Mouse (Mus musculus): Measurements from ENCODE around the gene Acadvl. TPM values are rescaled to one million over a fixed set of nuclear protein-coding genes. Genes with fewer than 3 reads are reported as not detected.

Gene Acadvl
- polyA plus RNA-seq, 1 experiment = 3.2 TPM

DNA sequence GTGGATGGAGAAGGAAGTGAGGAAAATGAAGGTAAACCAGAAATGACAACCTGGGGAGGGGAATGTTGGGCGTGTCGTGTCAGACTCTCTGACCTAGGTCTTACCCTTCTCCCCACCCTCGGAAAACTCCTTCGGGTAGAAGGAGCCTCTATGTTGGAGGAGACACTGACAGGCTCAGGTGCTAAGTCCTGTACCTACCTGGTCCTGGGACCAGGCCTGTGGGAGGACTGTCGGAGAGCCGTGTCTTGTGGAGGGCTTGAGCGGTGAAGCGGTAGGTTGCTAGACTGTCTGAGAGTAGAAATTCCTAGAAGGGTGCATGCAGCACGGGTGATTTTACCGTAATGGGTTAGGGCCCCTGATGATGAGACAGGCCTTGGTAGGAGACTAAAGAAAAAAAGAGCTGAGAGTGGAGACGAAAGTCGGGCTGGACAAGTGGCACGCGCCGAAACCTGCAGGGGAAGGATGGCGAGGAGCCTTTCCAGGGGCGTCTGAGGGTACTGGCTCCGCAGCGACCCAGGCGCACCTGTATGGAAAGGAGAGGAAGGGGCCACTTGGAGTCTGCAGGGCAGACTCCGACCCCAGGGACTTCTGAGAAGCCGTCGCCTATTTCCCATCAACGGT lies 50.5 kb downstream of the Acadvl start, which contains the start of gene Cldn7:
Gene Cldn7 (plus strand): TSS at position 130 of the 621 bp plus-strand sequence.
- H3K27me3 ChIP-seq (ENCODE audit: control insufficient read depth) = peaks cover 84% of the 10 kb centered on the region

GRCm38 (mm10) chr11:69961841-69962240 lies 53.4 kb downstream of the Acadvl start:
- Histone ChIP-seq H3K4me1 (ENCODE audit: control insufficient read depth) (peaks cover 16% of the 10 kb centered on the region), H3K27me3 (ENCODE audit: control insufficient read depth) (peaks cover 95% of the 10 kb centered on the region), H3K4me3 (replicated peaks) (no peak overlapping the region), H3K36me3 (ENCODE audit: control insufficient read depth) (no peaks in the 10 kb centered on the region), H3K9me3 (ENCODE audit: control insufficient read depth, low read length) (peaks cover 25% of the 10 kb centered on the region)
- TF ChIP-seq GATA1 (IDR thresholded peaks at IDR 0.05; ENCODE audit: low read length) = no peak
- no peak for TF ChIP-seq TAL1 (IDR thresholded peaks at IDR 0.05; ENCODE audit: low read length)

More for the DNA sequence above, 50.5 kb downstream of the Acadvl start, which contains the start of gene Cldn7:
- Histone ChIP-seq H3K9me3 (ENCODE audit: control insufficient read depth, low read length) (peaks cover 27% of the 10 kb centered on the region), H3K4me1 (ENCODE audit: control insufficient read depth) (peaks cover 17% of the 10 kb centered on the region), H3K4me3 (replicated peaks) (no peak within 1 kb of the TSS), H3K36me3 (ENCODE audit: control insufficient read depth) (peaks cover 20% of the 10 kb centered on the region)
- no peak for TF ChIP-seq GATA1 (IDR thresholded peaks at IDR 0.05; ENCODE audit: low read length)

DNA sequence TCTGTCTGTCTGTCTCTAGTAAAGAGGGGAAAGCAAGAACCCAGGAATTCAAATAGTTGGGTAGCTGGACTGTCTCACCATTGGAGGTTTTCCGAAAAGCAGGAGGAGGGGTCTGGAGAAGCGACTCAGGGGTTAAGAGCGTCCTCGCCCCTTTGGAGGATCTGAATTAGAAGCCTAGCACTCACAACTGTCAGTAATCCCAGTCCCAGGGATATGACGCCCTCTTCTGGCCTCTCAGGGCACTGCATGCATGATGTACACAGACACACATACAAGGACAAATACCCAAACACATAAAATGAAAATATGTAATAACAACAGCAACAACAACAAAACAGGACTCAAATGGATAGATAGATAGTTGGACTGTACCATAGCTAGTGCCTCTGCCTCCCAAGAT lies 54.6 kb downstream of the Acadvl start:
- Histone ChIP-seq H3K4me3 (replicated peaks) (no peak overlapping the region), H3K9me3 (ENCODE audit: control insufficient read depth, low read length) (peaks cover 15% of the 10 kb centered on the region), H3K4me1 (ENCODE audit: control insufficient read depth) (peaks cover 4% of the 10 kb centered on the region), H3K27me3 (ENCODE audit: control insufficient read depth) (peaks cover 95% of the 10 kb centered on the region), H3K36me3 (ENCODE audit: control insufficient read depth) (no peaks in the 10 kb centered on the region)
- no peak for TF ChIP-seq GATA1 (IDR thresholded peaks at IDR 0.05; ENCODE audit: low read length)
- no peak for TF ChIP-seq TAL1 (IDR thresholded peaks at IDR 0.05; ENCODE audit: low read length)

Other genes starting within 250 kb of the Acadvl start
- 0.07 and 0.33 TPM in 2 replicates for gene Zbtb4, start 249.5 kb downstream of the Acadvl start, polyA plus RNA-seq (2012)
- gene Chrnb1, start 219.5 kb downstream of the Acadvl start, polyA plus RNA-seq (2012) = not detected in 2 replicates
- gene Fgf11, start 213.6 kb downstream of the Acadvl start, polyA plus RNA-seq (2012) = 0.01 TPM in 1 of 2 replicates, not detected in the other
- 0.05 TPM in 1 of 2 replicates, not detected in the other for gene Tmem102, start 209.8 kb downstream of the Acadvl start, polyA plus RNA-seq (2012)
- gene Gm39566, start 200.1 kb downstream of the Acadvl start, polyA plus RNA-seq (2012) = not detected in 2 replicates
- gene Spem2, start 196.9 kb downstream of the Acadvl start, polyA plus RNA-seq (2012) = not detected in 2 replicates
- not detected in 2 replicates for gene Spem1, start 193.2 kb downstream of the Acadvl start, polyA plus RNA-seq (2012)
- 0.13 and 0.16 TPM in 2 replicates for gene Nlgn2, start 177.6 kb downstream of the Acadvl start, polyA plus RNA-seq (2012)
- 204 and 212 TPM in 2 replicates for gene Tmem256, start 176.9 kb downstream of the Acadvl start, polyA plus RNA-seq (2012)
- 3.6 and 4.4 TPM in 2 replicates for gene Plscr3, start 169.0 kb downstream of the Acadvl start, polyA plus RNA-seq (2012)
- gene Tnk1, start 156.7 kb downstream of the Acadvl start, polyA plus RNA-seq (2012) = 0.94 and 1.1 TPM in 2 replicates
- gene Tmem95, start 137.4 kb downstream of the Acadvl start, polyA plus RNA-seq (2012) = not detected in 2 replicates
- gene Kctd11, start 134.0 kb downstream of the Acadvl start, polyA plus RNA-seq (2012) = 0.02 and 0.08 TPM in 2 replicates
- gene Acap1, start 119.9 kb downstream of the Acadvl start, polyA plus RNA-seq (2012) = 0.23 and 0.37 TPM in 2 replicates
- 0.14 and 0.18 TPM in 2 replicates for gene 2810408A11Rik, start 114.4 kb downstream of the Acadvl start, polyA plus RNA-seq (2012)
- gene Neurl4, start 114.3 kb downstream of the Acadvl start, polyA plus RNA-seq (2012) = 5.0 and 5.1 TPM in 2 replicates
- 90.4 and 109 TPM in 2 replicates for gene Gps2, start 101.5 kb downstream of the Acadvl start, polyA plus RNA-seq (2012)
- 295 and 310 TPM in 2 replicates for gene Eif5a, start 93.5 kb downstream of the Acadvl start, polyA plus RNA-seq (2012)
- gene Ybx2, start 79.6 kb downstream of the Acadvl start, polyA plus RNA-seq (2012) = 0.29 and 0.38 TPM in 2 replicates
- gene Slc2a4, start 67.2 kb downstream of the Acadvl start, polyA plus RNA-seq (2012) = 6.0 and 7.7 TPM in 2 replicates
- not detected in 2 replicates for gene Cldn7, start 50.6 kb downstream of the Acadvl start, polyA plus RNA-seq (2012)
- gene Ctdnep1, start 34.3 kb downstream of the Acadvl start, polyA plus RNA-seq (2012) = 23.2 and 28.5 TPM in 2 replicates
- 1.5 and 1.9 TPM in 2 replicates for gene Elp5, start 32.9 kb downstream of the Acadvl start, polyA plus RNA-seq (2012)
- 50.2 and 55.8 TPM in 2 replicates for gene Gabarap, start 24.3 kb downstream of the Acadvl start, polyA plus RNA-seq (2012)
- 4.5 and 5.5 TPM in 2 replicates for gene Phf23, start 19.6 kb downstream of the Acadvl start, polyA plus RNA-seq (2012)
- 0.48 and 0.76 TPM in 2 replicates for gene Dvl2, start 14.8 kb downstream of the Acadvl start, polyA plus RNA-seq (2012)
- 0.10 and 0.19 TPM in 2 replicates for gene Dlg4, start 1.5 kb upstream of the Acadvl start, polyA plus RNA-seq (2012)
- gene Asgr1, start 38.7 kb upstream of the Acadvl start, polyA plus RNA-seq (2012) = not detected in 2 replicates
- 0.05 TPM in 1 of 2 replicates, not detected in the other for gene Asgr2, start 77.2 kb upstream of the Acadvl start, polyA plus RNA-seq (2012)
- 0.02 TPM in 1 of 2 replicates, not detected in the other for gene Mgl2, start 114.9 kb upstream of the Acadvl start, polyA plus RNA-seq (2012)
- not detected in 2 replicates for gene Clec10a, start 140.8 kb upstream of the Acadvl start, polyA plus RNA-seq (2012)
- gene Slc16a11, start 197.3 kb upstream of the Acadvl start, polyA plus RNA-seq (2012) = not detected in 2 replicates
- gene Slc16a13, start 205.7 kb upstream of the Acadvl start, polyA plus RNA-seq (2012) = 1.5 and 2.3 TPM in 2 replicates
- gene Bcl6b, start 214.4 kb upstream of the Acadvl start, polyA plus RNA-seq (2012) = 0.06 and 0.13 TPM in 2 replicates
- gene 0610010K14Rik, start 222.5 kb upstream of the Acadvl start, polyA plus RNA-seq (2012) = 9.8 and 17.9 TPM in 2 replicates
- 4.0 and 6.0 TPM in 2 replicates for gene Gm21988, start 224.4 kb upstream of the Acadvl start, polyA plus RNA-seq (2012)
- gene Rnasek, start 224.4 kb upstream of the Acadvl start, polyA plus RNA-seq (2012) = 23.7 and 29.0 TPM in 2 replicates
- 0.03 and 0.05 TPM in 2 replicates for gene Alox12, start 239.9 kb upstream of the Acadvl start, polyA plus RNA-seq (2012)